Mouse (Mus musculus) MEL (cell line): ENCODE data around the gene Zc3h12d.

Source experiments
- CTCF ChIP-seq, 3 experiments: IDR thresholded peaks in 2 of 3; conservative IDR thresholded peaks in 1 of 3; 2 replicates each; pipeline ENCODE4 v1.5.1; 2011 to 2012; ENCODE audit warnings: low read length in 3 of 3, low read depth in 2 of 3, mild to moderate bottlenecking in 2 of 3, improper control_type of control experiment in 1 of 3, inconsistent platforms in 1 of 3, mixed read lengths in 1 of 3, moderate library complexity in 1 of 3; ENCODE audit not compliant: control insufficient read depth in 1 of 3, insufficient read depth in 1 of 3, poor library complexity in 1 of 3, severe bottlenecking in 1 of 3
- EP300 ChIP-seq, 2 experiments: IDR thresholded peaks; 2 replicates each; pipeline ENCODE4 v1.6.1; 2011; ENCODE audit warnings: improper control_type of control experiment in 2 of 2, low read length in 2 of 2, low read depth in 1 of 2, mild to moderate bottlenecking in 1 of 2
- MAFK ChIP-seq: IDR thresholded peaks from 2 replicates; pipeline ENCODE4 v1.6.1; 2011; ENCODE audit warnings: low read depth, mild to moderate bottlenecking, low read length, improper control_type of control experiment, borderline replicate concordance
- POLR2A ChIP-seq, 2 experiments: IDR thresholded peaks; 2 replicates each; pipeline ENCODE4 v1.6.1; 2011 to 2012; ENCODE audit warnings: low read length in 2 of 2, mild to moderate bottlenecking in 2 of 2, control low read depth in 1 of 2, improper control_type of control experiment in 1 of 2, low read depth in 1 of 2, moderate library complexity in 1 of 2; ENCODE audit not compliant: control insufficient read depth in 1 of 2, insufficient read depth in 1 of 2, poor library complexity in 1 of 2
- USF1 ChIP-seq: IDR thresholded peaks from 2 replicates; pipeline ENCODE4 v1.6.1; 2014; ENCODE audit warnings: low read depth, mild to moderate bottlenecking, inconsistent platforms, low read length, improper control_type of control experiment, moderate library complexity

- TF ChIP-seq EP300 (IDR thresholded peaks at IDR 0.05; ENCODE audit: low read depth in 1 of 2, low read length in 2 of 2) (no peak), POLR2A (IDR thresholded peaks at IDR 0.05; ENCODE audit: control insufficient read depth in 1 of 2, insufficient read depth in 1 of 2, low read depth in 1 of 2, low read length in 2 of 2, poor library complexity in 1 of 2) (no peak), USF1 (no peak), CTCF (IDR thresholded peaks at IDR 0.05 in 2 of 3, conservative IDR thresholded peaks at IDR 0.05 in 1 of 3; ENCODE audit: control insufficient read depth in 1 of 3, insufficient read depth in 1 of 3, low read depth in 2 of 3, low read length in 3 of 3, poor library complexity in 1 of 3, severe bottlenecking in 1 of 3) (no peak), MAFK (no peak)
These were observed 6.2 kb upstream of the Zc3h12d start for GRCm38 (mm10) chr10:7826106-7826505.
